Mouse (Mus musculus) bone marrow macrophage, adult 2 months (primary cell): ENCODE data around the gene Fkbp2.

Experiments used
- CTCF ChIP-seq: IDR thresholded peaks from 2 replicates; pipeline ENCODE4 v1.5.1; 2012; ENCODE audit warnings: low read depth, mild to moderate bottlenecking, low read length, moderate library complexity
- POLR2A ChIP-seq: IDR thresholded peaks from 2 replicates; pipeline ENCODE4 v1.6.1; 2012; ENCODE audit warnings: mild to moderate bottlenecking, low read depth, low read length, borderline replicate concordance

GRCm38 (mm10) chr19:6942764-6943163, 37.5 kb downstream of the Fkbp2 start:
- TF ChIP-seq CTCF (no peak), POLR2A (no peak)
